Mouse (Mus musculus): ENCODE results near the gene Col23a1. TPM values are rescaled to one million over a fixed set of nuclear protein-coding genes. Genes with fewer than 3 reads are reported as not detected.

Gene Col23a1
- polyA plus RNA-seq, 1 experiment = 0.76 TPM

DNA sequence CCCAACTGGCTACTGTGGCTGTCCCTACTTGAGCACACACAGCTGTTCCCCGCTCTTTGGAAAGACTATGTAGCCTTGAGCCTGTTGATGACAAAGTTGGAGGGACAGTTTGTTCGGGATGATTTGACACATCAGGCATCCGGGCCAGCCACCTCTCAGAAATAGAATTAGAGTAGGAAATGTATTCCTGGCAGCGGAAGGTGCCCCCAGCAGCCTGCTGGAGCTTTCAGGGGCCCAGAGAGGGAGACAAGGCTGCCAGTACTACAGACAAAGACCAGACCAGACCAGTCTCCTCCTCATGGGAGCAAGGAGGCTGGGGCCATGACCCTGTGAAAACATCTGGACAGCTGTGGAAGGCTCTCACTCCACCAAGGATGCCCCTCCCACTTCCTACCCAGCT is 53.6 kb downstream of the Col23a1 start:
- Histone ChIP-seq H3K4me1 (ENCODE audit: control insufficient read depth, insufficient read depth, low read length) (no peaks in the 10 kb centered on the region), H3K9me3 (replicated peaks; ENCODE audit: control insufficient read depth, insufficient read depth, low read length, poor library complexity, severe bottlenecking) (no peaks in the 10 kb centered on the region), H3K9ac (ENCODE audit: low read depth, poor library complexity, severe bottlenecking) (no peak overlapping the region), H3K27ac (ENCODE audit: insufficient read depth, low read length) (no peak overlapping the region), H3K36me3 (ENCODE audit: control insufficient read depth, insufficient read depth, low read length, poor library complexity, severe bottlenecking) (no peaks in the 10 kb centered on the region), H3K4me3 (ENCODE audit: low read depth, low read length) (no peak overlapping the region), H3K27me3 (ENCODE audit: control insufficient read depth, insufficient read depth, low read length, poor library complexity, severe bottlenecking) (no peaks in the 10 kb centered on the region)
- TF ChIP-seq EP300 (IDR thresholded peaks at IDR 0.05; ENCODE audit: insufficient read depth, low read depth, low read length) = no peak
- no peak for TF ChIP-seq POLR2A (IDR thresholded peaks at IDR 0.05; ENCODE audit: insufficient read depth, low read length)
- no peak for TF ChIP-seq CTCF (IDR thresholded peaks at IDR 0.05; ENCODE audit: low read depth, low read length)

- H3K4me3 ChIP-seq (ENCODE audit: low read depth, low read length) = no peak overlapping the region
- no peaks in the 10 kb centered on the region for H3K36me3 ChIP-seq (ENCODE audit: control insufficient read depth, insufficient read depth, low read length, poor library complexity, severe bottlenecking)
- no peak overlapping the region for H3K27ac ChIP-seq (ENCODE audit: insufficient read depth, low read length)
- H3K4me1 ChIP-seq (ENCODE audit: control insufficient read depth, insufficient read depth, low read length) = no peaks in the 10 kb centered on the region
- H3K9me3 ChIP-seq (replicated peaks; ENCODE audit: control insufficient read depth, insufficient read depth, low read length, poor library complexity, severe bottlenecking) = no peaks in the 10 kb centered on the region
- no peaks in the 10 kb centered on the region for H3K27me3 ChIP-seq (ENCODE audit: control insufficient read depth, insufficient read depth, low read length, poor library complexity, severe bottlenecking)
- TF ChIP-seq CTCF (IDR thresholded peaks at IDR 0.05; ENCODE audit: low read depth, low read length) (no peak), POLR2A (IDR thresholded peaks at IDR 0.05; ENCODE audit: insufficient read depth, low read length) (no peak), EP300 (IDR thresholded peaks at IDR 0.05; ENCODE audit: insufficient read depth, low read depth, low read length) (no peak)
- H3K9ac ChIP-seq (ENCODE audit: low read depth, poor library complexity, severe bottlenecking) = no peak overlapping the region
Observed at GRCm38 (mm10) chr11:51343728-51344289, 54.1 kb downstream of the Col23a1 start.

DNA sequence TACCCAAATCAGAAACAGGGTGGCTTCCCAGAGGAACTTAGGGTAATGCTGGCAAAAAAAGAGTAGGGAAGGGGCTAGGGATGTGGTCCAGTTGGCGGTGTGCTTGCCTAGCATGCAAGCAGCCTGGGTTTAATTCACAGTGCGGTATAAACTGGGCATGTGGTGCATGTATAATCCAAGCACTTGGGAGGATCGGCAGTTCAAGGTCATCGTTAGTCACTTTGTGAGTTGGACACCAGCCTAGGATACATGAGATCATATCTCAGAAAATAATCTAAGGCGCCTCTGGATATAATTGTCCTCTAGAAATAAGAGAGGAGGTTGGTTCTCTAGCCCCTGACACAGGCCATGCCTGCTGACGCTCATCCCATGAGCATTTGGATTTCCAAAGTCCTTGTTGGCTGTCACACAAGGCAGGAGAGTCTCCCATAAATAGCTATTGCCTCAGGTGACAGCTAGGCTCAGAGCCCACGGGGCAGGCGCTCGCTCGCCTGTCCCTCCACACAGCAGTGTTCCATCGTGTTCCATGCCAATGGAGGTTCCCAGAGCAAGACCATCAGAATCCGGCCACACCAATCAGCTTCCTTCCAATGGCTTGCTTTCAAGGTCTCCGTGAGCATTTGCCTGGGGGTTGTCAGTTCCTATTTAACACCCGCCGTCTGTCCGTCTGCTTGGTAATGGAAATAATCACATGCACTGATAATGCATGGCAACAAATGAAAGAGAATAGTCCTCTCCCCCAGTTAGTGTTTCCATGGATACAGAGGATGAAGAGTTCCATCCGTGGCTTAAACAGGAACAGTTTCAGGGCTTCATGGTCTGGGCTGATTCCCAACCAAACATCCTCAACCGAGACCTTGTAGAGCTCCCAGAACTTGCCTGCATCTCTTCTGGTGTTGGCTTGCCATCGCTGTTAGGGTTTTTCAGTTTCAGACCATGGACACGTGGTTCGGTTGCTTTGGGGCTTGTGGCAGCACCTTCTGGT is 56.1 kb downstream of the Col23a1 start:
- no peak overlapping the region for H3K27ac ChIP-seq (ENCODE audit: insufficient read depth, low read length)
- H3K4me3 ChIP-seq (ENCODE audit: low read depth, low read length) = no peak overlapping the region
- no peaks in the 10 kb centered on the region for H3K9me3 ChIP-seq (replicated peaks; ENCODE audit: control insufficient read depth, insufficient read depth, low read length, poor library complexity, severe bottlenecking)
- H3K4me1 ChIP-seq (ENCODE audit: control insufficient read depth, insufficient read depth, low read length) = no peaks in the 10 kb centered on the region
- H3K9ac ChIP-seq (ENCODE audit: low read depth, poor library complexity, severe bottlenecking) = no peak overlapping the region
- TF ChIP-seq EP300 (IDR thresholded peaks at IDR 0.05; ENCODE audit: insufficient read depth, low read depth, low read length) (no peak), CTCF (IDR thresholded peaks at IDR 0.05; ENCODE audit: low read depth, low read length) (no peak), POLR2A (IDR thresholded peaks at IDR 0.05; ENCODE audit: insufficient read depth, low read length) (no peak)
- H3K36me3 ChIP-seq (ENCODE audit: control insufficient read depth, insufficient read depth, low read length, poor library complexity, severe bottlenecking) = no peaks in the 10 kb centered on the region
- no peaks in the 10 kb centered on the region for H3K27me3 ChIP-seq (ENCODE audit: control insufficient read depth, insufficient read depth, low read length, poor library complexity, severe bottlenecking)

DNA sequence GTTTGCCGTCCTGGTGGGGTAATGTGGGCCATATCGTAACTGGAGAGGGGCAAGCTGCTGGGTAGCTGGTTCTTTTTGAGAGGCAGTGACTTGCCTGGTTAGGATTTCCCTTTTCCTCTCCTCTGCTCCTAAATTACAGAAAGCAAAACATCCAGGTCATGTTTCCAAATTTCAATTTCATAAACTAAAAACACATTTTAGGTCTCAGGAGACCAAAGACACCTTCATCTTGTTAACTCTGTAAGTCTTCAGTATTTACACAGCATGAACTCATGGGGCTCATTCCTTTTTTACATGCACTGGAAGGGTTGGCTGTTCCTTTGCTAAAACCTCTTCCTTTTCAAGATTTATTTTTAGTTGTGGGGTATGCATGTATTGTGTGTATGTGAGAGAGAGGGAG is 58.0 kb downstream of the Col23a1 start:
- no peaks in the 10 kb centered on the region for H3K9me3 ChIP-seq (replicated peaks; ENCODE audit: control insufficient read depth, insufficient read depth, low read length, poor library complexity, severe bottlenecking)
- no peaks in the 10 kb centered on the region for H3K4me1 ChIP-seq (ENCODE audit: control insufficient read depth, insufficient read depth, low read length)

GRCm38 (mm10) chr11:51349665-51350064 is 59.9 kb downstream of the Col23a1 start:
- TF ChIP-seq POLR2A (IDR thresholded peaks at IDR 0.05; ENCODE audit: insufficient read depth, low read length) (no peak), CTCF (IDR thresholded peaks at IDR 0.05; ENCODE audit: low read depth, low read length) (no peak), EP300 (IDR thresholded peaks at IDR 0.05; ENCODE audit: insufficient read depth, low read depth, low read length) (no peak)
- Histone ChIP-seq H3K27ac (ENCODE audit: insufficient read depth, low read length) (no peak overlapping the region), H3K9me3 (replicated peaks; ENCODE audit: control insufficient read depth, insufficient read depth, low read length, poor library complexity, severe bottlenecking) (no peaks in the 10 kb centered on the region), H3K4me3 (ENCODE audit: low read depth, low read length) (no peak overlapping the region), H3K36me3 (ENCODE audit: control insufficient read depth, insufficient read depth, low read length, poor library complexity, severe bottlenecking) (no peaks in the 10 kb centered on the region), H3K27me3 (ENCODE audit: control insufficient read depth, insufficient read depth, low read length, poor library complexity, severe bottlenecking) (no peaks in the 10 kb centered on the region), H3K9ac (ENCODE audit: low read depth, poor library complexity, severe bottlenecking) (no peak overlapping the region), H3K4me1 (ENCODE audit: control insufficient read depth, insufficient read depth, low read length) (no peaks in the 10 kb centered on the region)

More for the DNA sequence above, 58.0 kb downstream of the Col23a1 start:
- no peak for TF ChIP-seq POLR2A (IDR thresholded peaks at IDR 0.05; ENCODE audit: insufficient read depth, low read length)
- no peak for TF ChIP-seq EP300 (IDR thresholded peaks at IDR 0.05; ENCODE audit: insufficient read depth, low read depth, low read length)
- no peak for TF ChIP-seq CTCF (IDR thresholded peaks at IDR 0.05; ENCODE audit: low read depth, low read length)
- H3K27ac ChIP-seq (ENCODE audit: insufficient read depth, low read length) = no peak overlapping the region
- H3K9ac ChIP-seq (ENCODE audit: low read depth, poor library complexity, severe bottlenecking) = no peak overlapping the region
- no peaks in the 10 kb centered on the region for H3K27me3 ChIP-seq (ENCODE audit: control insufficient read depth, insufficient read depth, low read length, poor library complexity, severe bottlenecking)
- no peaks in the 10 kb centered on the region for H3K36me3 ChIP-seq (ENCODE audit: control insufficient read depth, insufficient read depth, low read length, poor library complexity, severe bottlenecking)
- H3K4me3 ChIP-seq (ENCODE audit: low read depth, low read length) = no peak overlapping the region

DNA sequence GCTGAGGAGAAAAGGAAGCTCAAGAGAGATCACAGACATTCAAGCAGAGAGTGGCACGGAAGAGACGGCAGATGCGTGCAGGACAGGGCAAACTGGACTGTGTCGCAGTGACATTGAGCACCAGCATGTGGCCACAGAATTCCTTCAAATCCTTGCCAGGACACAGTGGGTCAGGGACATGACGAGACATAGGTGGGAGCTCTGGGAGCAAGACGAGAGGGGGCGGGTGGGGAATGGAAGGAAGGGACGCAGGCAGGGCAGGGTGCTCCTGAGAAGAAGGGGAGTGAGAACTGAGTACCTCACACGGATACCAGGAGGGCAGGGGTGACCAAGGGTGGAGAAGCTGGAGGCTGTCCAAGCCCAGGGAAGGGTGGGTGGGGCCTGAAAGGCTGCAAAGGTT is 61.4 kb downstream of the Col23a1 start:
- H3K36me3 ChIP-seq (ENCODE audit: control insufficient read depth, insufficient read depth, low read length, poor library complexity, severe bottlenecking) = no peaks in the 10 kb centered on the region
- no peaks in the 10 kb centered on the region for H3K9me3 ChIP-seq (replicated peaks; ENCODE audit: control insufficient read depth, insufficient read depth, low read length, poor library complexity, severe bottlenecking)
- no peaks in the 10 kb centered on the region for H3K4me1 ChIP-seq (ENCODE audit: control insufficient read depth, insufficient read depth, low read length)
- TF ChIP-seq CTCF (IDR thresholded peaks at IDR 0.05; ENCODE audit: low read depth, low read length) (no peak), EP300 (IDR thresholded peaks at IDR 0.05; ENCODE audit: insufficient read depth, low read depth, low read length) (no peak), POLR2A (IDR thresholded peaks at IDR 0.05; ENCODE audit: insufficient read depth, low read length) (no peak)
- H3K27ac ChIP-seq (ENCODE audit: insufficient read depth, low read length) = no peak overlapping the region
- no peak overlapping the region for H3K4me3 ChIP-seq (ENCODE audit: low read depth, low read length)
- H3K27me3 ChIP-seq (ENCODE audit: control insufficient read depth, insufficient read depth, low read length, poor library complexity, severe bottlenecking) = no peaks in the 10 kb centered on the region
- H3K9ac ChIP-seq (ENCODE audit: low read depth, poor library complexity, severe bottlenecking) = no peak overlapping the region
